Mouse (Mus musculus) thymus, adult 2 months (tissue): ENCODE data around the gene Sema4g. TPM values are rescaled to one million over a fixed set of nuclear protein-coding genes. Genes with fewer than 3 reads are reported as not detected.

Source experiments
- DNase-seq: peaks from one replicate; pipeline ENCODE4 v3.0.0; 2021
- H3K27ac ChIP-seq: fragments of 200-500 bp; 2 replicates; pipeline ENCODE4 v1.5.1; 2012; ENCODE audit warnings: low read length, control low read depth; ENCODE audit not compliant: control insufficient read depth, insufficient read depth
- H3K27me3 ChIP-seq: fragments of 200-500 bp; 2 replicates; pipeline ENCODE4 v1.6.1; 2012; ENCODE audit warnings: mild to moderate bottlenecking, low read length, moderate library complexity, mixed read lengths; ENCODE audit not compliant: control insufficient read depth, insufficient read depth
- H3K36me3 ChIP-seq: fragments of 200-500 bp; 2 replicates; pipeline ENCODE4 v1.6.1; 2012; ENCODE audit warnings: mild to moderate bottlenecking, low read length, moderate library complexity; ENCODE audit not compliant: control insufficient read depth, insufficient read depth
- H3K4me1 ChIP-seq: fragments of 200-500 bp; replicated peaks from 2 replicates; pipeline ENCODE4 v1.6.1; 2012; ENCODE audit warnings: low read length; ENCODE audit not compliant: control insufficient read depth, insufficient read depth
- H3K4me3 ChIP-seq: fragments of 200-500 bp; 2 replicates; pipeline ENCODE4 v1.5.1; 2012; ENCODE audit warnings: mild to moderate bottlenecking, low read length, control low read depth, moderate library complexity; ENCODE audit not compliant: control insufficient read depth, insufficient read depth
- CTCF ChIP-seq: fragments of 200-500 bp; IDR thresholded peaks from 2 replicates; pipeline ENCODE4 v1.5.1; 2012; ENCODE audit warnings: mild to moderate bottlenecking, control low read depth, low read length, moderate library complexity, borderline replicate concordance; ENCODE audit not compliant: control insufficient read depth, poor library complexity, insufficient read depth; ENCODE audit errors: extremely low read depth
- POLR2A ChIP-seq: fragments of 200-500 bp; IDR thresholded peaks from 2 replicates; pipeline ENCODE4 v1.6.1; 2012; ENCODE audit warnings: mild to moderate bottlenecking, low read length, control low read depth, moderate library complexity; ENCODE audit not compliant: control insufficient read depth, poor library complexity, insufficient read depth; ENCODE audit errors: extremely low read depth
- WGBS: fragments of 180-500 bp; shearing (Covaris S2); methylation state at CpG from one replicate; pipeline ENCODE4 v1.1.7; 2018; 5-methylcytosine and 5-hydroxymethylcytosine counted together
- polyA plus RNA-seq: library from polyadenylated mRNA; depleted of rRNA; stranded (reverse); fragments of >200 nt; gene quantifications from 2 replicates; pipeline ENCODE4 v1.2.3, GENCODE M21; 2012

The Sema4g gene
- polyA plus RNA-seq, 1 experiment, result 13.7 TPM

GRCm38 (mm10) chr19:44980787-44981186 lies 8.1 kb upstream of the Sema4g start:
- no peak for DNase-seq
- WGBS, result 95% methylated on average over 2 of the region's 2 CpGs
- H3K4me3 ChIP-seq, result no peak overlapping the region
- no peak overlapping the region for H3K27ac ChIP-seq
- H3K27me3 ChIP-seq, result no peaks in the 10 kb centered on the region
- TF ChIP-seq CTCF (no peak), POLR2A (no peak)
- H3K4me1 ChIP-seq, result no peaks in the 10 kb centered on the region
- peaks cover 51% of the 10 kb centered on the region for H3K36me3 ChIP-seq

GRCm38 (mm10) chr19:44982477-44983115 lies 6.3 kb upstream of the Sema4g start:
- H3K27me3 ChIP-seq, result no peaks in the 10 kb centered on the region
- H3K27ac ChIP-seq, result no peak overlapping the region
- TF ChIP-seq CTCF, result no peak
- no peak for TF ChIP-seq POLR2A
- no peak overlapping the region for H3K4me3 ChIP-seq
- H3K4me1 ChIP-seq, result no peaks in the 10 kb centered on the region
- peaks cover 34% of the 10 kb centered on the region for H3K36me3 ChIP-seq
- no peak for DNase-seq
- 91% methylated on average over 7 of the region's 7 CpGs for WGBS

GRCm38 (mm10) chr19:44983366-44983765 lies 5.5 kb upstream of the Sema4g start:
- WGBS, result 91% methylated on average over 6 of the region's 6 CpGs
- TF ChIP-seq CTCF, result no peak
- no peak for TF ChIP-seq POLR2A
- Histone ChIP-seq H3K4me3 (no peak overlapping the region), H3K36me3 (peaks cover 26% of the 10 kb centered on the region), H3K4me1 (no peaks in the 10 kb centered on the region), H3K27me3 (no peaks in the 10 kb centered on the region), H3K27ac (no peak overlapping the region)
- no peak for DNase-seq

DNA sequence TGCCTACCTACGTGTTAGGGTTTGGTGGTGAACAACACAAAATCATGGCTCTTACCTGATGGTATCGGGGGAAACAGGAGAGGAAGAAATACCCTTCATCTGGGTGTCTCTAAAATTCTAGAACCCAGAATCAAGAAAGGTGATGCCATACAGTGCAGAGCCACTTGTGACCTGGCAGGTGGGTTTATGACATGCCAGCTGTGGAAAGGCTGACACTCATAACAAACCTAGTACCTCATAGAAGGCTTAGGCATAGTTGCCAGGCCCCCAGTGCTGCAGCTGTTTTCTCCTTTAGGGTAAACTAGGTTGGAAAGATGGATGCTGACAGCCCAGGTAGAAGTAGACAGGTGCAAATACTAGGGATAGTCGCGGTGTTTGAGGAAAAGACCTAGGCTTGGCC lies 4.5 kb upstream of the Sema4g start:
- Histone ChIP-seq H3K27ac (no peak overlapping the region), H3K36me3 (peaks cover 19% of the 10 kb centered on the region), H3K4me1 (peaks cover 5% of the 10 kb centered on the region), H3K4me3 (no peak overlapping the region), H3K27me3 (0 out of 2 replicates have a peak, but pooled peaks cover 1% of the 10 kb centered on the region)
- no peak for DNase-seq
- TF ChIP-seq CTCF, result no peak
- no peak for TF ChIP-seq POLR2A
- 95% methylated on average over 4 of the region's 4 CpGs for WGBS

GRCm38 (mm10) chr19:44985159-44985988 lies 3.5 kb upstream of the Sema4g start:
- no peak overlapping the region for H3K27ac ChIP-seq
- TF ChIP-seq POLR2A, result no peak
- TF ChIP-seq CTCF, result no peak
- H3K4me3 ChIP-seq, result no peak overlapping the region
- H3K27me3 ChIP-seq, result peaks cover 2% of the 10 kb centered on the region; the same call in 1 of the 2 replicates
- peaks cover 10% of the 10 kb centered on the region for H3K4me1 ChIP-seq
- H3K36me3 ChIP-seq, result peaks cover 18% of the 10 kb centered on the region
- 69% methylated on average over 5 of the region's 5 CpGs for WGBS
- DNase-seq, result no peak

GRCm38 (mm10) chr19:44987004-44987403 lies 1.9 kb upstream of the Sema4g start:
- H3K27me3 ChIP-seq, result peaks cover 2% of the 10 kb centered on the region; the same call in 1 of the 2 replicates
- WGBS, result 87% methylated on average over 6 of the region's 6 CpGs

More at GRCm38 (mm10) chr19:44987004-44987403, 1.9 kb upstream of the Sema4g start:
- no peak overlapping the region for H3K4me3 ChIP-seq
- H3K27ac ChIP-seq, result no peak overlapping the region
- H3K4me1 ChIP-seq, result peaks cover 11% of the 10 kb centered on the region
- peaks cover 4% of the 10 kb centered on the region for H3K36me3 ChIP-seq
- no peak for DNase-seq
- TF ChIP-seq POLR2A (no peak), CTCF (no peak)
